Mouse (Mus musculus) liver, embryonic 14.5 days (tissue): Measurements from ENCODE around the gene Clcn1. TPM values are rescaled to one million over a fixed set of nuclear protein-coding genes. Genes with fewer than 3 reads are reported as not detected.

ENCODE experiments used
- ATAC-seq: fragments of 200-750 bp; cut with Nextera tagmentation; 2 replicates; pipeline ENCODE4 v1.8.0; 2017; ENCODE audit warnings: moderate number of reproducible peaks, mild to moderate bottlenecking, moderate library complexity; ENCODE audit not compliant: insufficient read depth
- DNase-seq, 3 experiments: peaks; one replicate each; pipeline ENCODE4 v3.0.0-alpha.2; 2012 to 2013; ENCODE audit warnings: low read depth in 3 of 3, low spot score in 3 of 3
- H3K27ac ChIP-seq: fragments of 300-500 bp; sonication (generic); 2 replicates; pipeline ENCODE4 v1.5.1; 2014; ENCODE audit warnings: moderate library complexity, mild to moderate bottlenecking, control low read depth, inconsistent platforms
- H3K27me3 ChIP-seq: fragments of 300-500 bp; sonication (generic); 2 replicates; pipeline ENCODE4 v1.6.1; 2014; ENCODE audit warnings: mild to moderate bottlenecking, low read length, moderate library complexity; ENCODE audit not compliant: control insufficient read depth, insufficient read depth
- H3K36me3 ChIP-seq: fragments of 300-500 bp; sonication (generic); replicated peaks from 2 replicates; pipeline ENCODE4 v1.6.1; 2014; ENCODE audit warnings: low read depth; ENCODE audit not compliant: control insufficient read depth, insufficient read depth
- H3K4me1 ChIP-seq, 2 experiments: fragments of 200-500 bp in 1 of 2; fragments of 300-500 bp in 1 of 2; sonication (generic) in 1 of 2; replicated peaks; 2 replicates each; pipeline ENCODE4 v1.6.1; 2012 to 2014; ENCODE audit warnings: antibody characterized with exemption in 1 of 2, inconsistent platforms in 1 of 2, low read length in 1 of 2; ENCODE audit not compliant: control insufficient read depth in 2 of 2, insufficient read depth in 2 of 2
- H3K4me2 ChIP-seq: fragments of 300-500 bp; sonication (generic); 2 replicates; pipeline ENCODE4 v1.6.1; 2014; ENCODE audit warnings: low read depth, mild to moderate bottlenecking, control low read depth, moderate library complexity
- H3K4me3 ChIP-seq, 2 experiments: fragments of 200-500 bp in 1 of 2; fragments of 300-500 bp in 1 of 2; sonication (generic) in 1 of 2; 2 replicates each; pipeline ENCODE4 v1.5.1; 2012 to 2014; ENCODE audit warnings: low read depth in 2 of 2, low read length in 2 of 2, mild to moderate bottlenecking in 2 of 2, control low read depth in 1 of 2, inconsistent platforms in 1 of 2, moderate library complexity in 1 of 2; ENCODE audit not compliant: insufficient read depth in 1 of 2
- H3K9ac ChIP-seq: fragments of 300-500 bp; sonication (generic); replicated peaks from 2 replicates; pipeline ENCODE4 v1.6.1; 2014; ENCODE audit warnings: mild to moderate bottlenecking, control low read depth, moderate library complexity
- H3K9me3 ChIP-seq: fragments of 300-500 bp; sonication (generic); 2 replicates; pipeline ENCODE4 v1.6.1; 2016; ENCODE audit warnings: low read length, mixed read lengths; ENCODE audit not compliant: control insufficient read depth
- CTCF ChIP-seq: IDR thresholded peaks from 2 replicates; pipeline ENCODE4 v1.5.1; 2016; ENCODE audit warnings: antibody characterized with exemption, low read depth, control low read depth
- EP300 ChIP-seq: IDR thresholded peaks from 2 replicates; pipeline ENCODE4 v1.6.1; 2016; ENCODE audit warnings: antibody characterized with exemption, low read depth
- WGBS: fragments of 180-500 bp; shearing (Covaris S2); extraction: QIAGEN DNeasy Blood & Tissue Kit; methylation state at CpG from one replicate; pipeline ENCODE4 v1.1.7; 2014; ENCODE audit not compliant: insufficient replicate concordance; 5-methylcytosine and 5-hydroxymethylcytosine counted together
- polyA plus RNA-seq, 2 experiments: library from polyadenylated mRNA; depleted of rRNA in 1 of 2; stranded (reverse) in 1 of 2; unstranded in 1 of 2; fragments of >200 nt; fragmentation: Nextera tagmentation in 1 of 2; extraction: Ambion mirVana in 1 of 2; gene quantifications; 2 replicates each; pipeline versions ENCODE4 v1.2.1 to v1.2.3; 2012 to 2014

Gene Clcn1
- polyA plus RNA-seq, 2 experiments: 0.30 TPM; not detected in 1

- no peak overlapping the region for H3K9ac ChIP-seq
- no peak overlapping the region for H3K27ac ChIP-seq
- ATAC-seq: no peak
- 68% methylated on average over 2 of the region's 2 CpGs for WGBS
- peaks cover 91% of the 10 kb centered on the region for H3K36me3 ChIP-seq
- H3K4me1 ChIP-seq: no peaks in the 10 kb centered on the region
- H3K4me3 ChIP-seq: no peak overlapping the region
- DNase-seq: no peak
- TF ChIP-seq CTCF (no peak), EP300 (no peak)
- no peak overlapping the region for H3K4me2 ChIP-seq
- no peaks in the 10 kb centered on the region for H3K9me3 ChIP-seq
- H3K27me3 ChIP-seq: no peaks in the 10 kb centered on the region
These were observed 10.3 kb upstream of the Clcn1 start for GRCm38 (mm10) chr6:42276151-42276550.

- H3K36me3 ChIP-seq: peaks cover 42% of the 10 kb centered on the region
- DNase-seq: no peak
- no peaks in the 10 kb centered on the region for H3K27me3 ChIP-seq
- no peaks in the 10 kb centered on the region for H3K9me3 ChIP-seq
- no peak overlapping the region for H3K27ac ChIP-seq
- no peaks in the 10 kb centered on the region for H3K4me1 ChIP-seq
- no peak overlapping the region for H3K4me2 ChIP-seq
- TF ChIP-seq CTCF: no peak
- no peak for TF ChIP-seq EP300
- 54% methylated on average over 5 of the region's 5 CpGs for WGBS
- no peak overlapping the region for H3K4me3 ChIP-seq
- ATAC-seq: no peak
- no peak overlapping the region for H3K9ac ChIP-seq
These were observed 3.5 kb upstream of the Clcn1 start for GRCm38 (mm10) chr6:42282865-42283528.

GRCm38 (mm10) chr6:42287562-42287961, 1.1 kb downstream of the Clcn1 start:
- TF ChIP-seq CTCF (no peak), EP300 (no peak)
- Histone ChIP-seq H3K4me1 (no peaks in the 10 kb centered on the region), H3K4me2 (no peak overlapping the region), H3K27ac (no peak overlapping the region), H3K27me3 (no peaks in the 10 kb centered on the region), H3K36me3 (no peaks in the 10 kb centered on the region; the same call in 1 of the 2 replicates), H3K9me3 (no peaks in the 10 kb centered on the region), H3K4me3 (no peak overlapping the region), H3K9ac (no peak overlapping the region)
- ATAC-seq (no peak), DNase-seq (no peak)

- Histone ChIP-seq H3K27ac (no peak overlapping the region), H3K4me1 (no peaks in the 10 kb centered on the region), H3K9ac (no peak overlapping the region), H3K9me3 (no peaks in the 10 kb centered on the region), H3K4me3 (no peak overlapping the region), H3K4me2 (no peak overlapping the region), H3K36me3 (no peaks in the 10 kb centered on the region), H3K27me3 (no peaks in the 10 kb centered on the region)
- no peak for DNase-seq
- 67% methylated on average over 6 of the region's 6 CpGs for WGBS
- TF ChIP-seq CTCF (no peak), EP300 (no peak)
- no peak for ATAC-seq
These were observed 6.8 kb downstream of the Clcn1 start for GRCm38 (mm10) chr6:42293327-42293726.

GRCm38 (mm10) chr6:42295549-42296094, 9.1 kb downstream of the Clcn1 start:
- no peak for ATAC-seq
- TF ChIP-seq CTCF: no peak
- TF ChIP-seq EP300: no peak

More at GRCm38 (mm10) chr6:42295549-42296094, 9.1 kb downstream of the Clcn1 start:
- H3K36me3 ChIP-seq: no peaks in the 10 kb centered on the region
- no peaks in the 10 kb centered on the region for H3K9me3 ChIP-seq
- H3K4me1 ChIP-seq: no peaks in the 10 kb centered on the region
- no peak for DNase-seq
- no peak overlapping the region for H3K4me2 ChIP-seq
- WGBS: 44% methylated on average over 3 of the region's 3 CpGs
- no peak overlapping the region for H3K4me3 ChIP-seq
- H3K27me3 ChIP-seq: no peaks in the 10 kb centered on the region
- H3K27ac ChIP-seq: no peak overlapping the region
- H3K9ac ChIP-seq: no peak overlapping the region
